Mouse (Mus musculus) kidney, adult 8-10 months (tissue): ENCODE results near the gene Zbtb22.
A peak's percentile ranks its signal among the peaks of the same experiment; 100 is the strongest.
"Not testable (repeated sequence)": the region's sequence is repeated elsewhere in the genome, so short reads cannot be mapped to it uniquely, and the experiment has no call there.

Experiments used
- DNase-seq, 2 experiments: peaks; one replicate each; pipeline ENCODE4 v3.0.0; 2022

Zbtb22 gene

DNA sequence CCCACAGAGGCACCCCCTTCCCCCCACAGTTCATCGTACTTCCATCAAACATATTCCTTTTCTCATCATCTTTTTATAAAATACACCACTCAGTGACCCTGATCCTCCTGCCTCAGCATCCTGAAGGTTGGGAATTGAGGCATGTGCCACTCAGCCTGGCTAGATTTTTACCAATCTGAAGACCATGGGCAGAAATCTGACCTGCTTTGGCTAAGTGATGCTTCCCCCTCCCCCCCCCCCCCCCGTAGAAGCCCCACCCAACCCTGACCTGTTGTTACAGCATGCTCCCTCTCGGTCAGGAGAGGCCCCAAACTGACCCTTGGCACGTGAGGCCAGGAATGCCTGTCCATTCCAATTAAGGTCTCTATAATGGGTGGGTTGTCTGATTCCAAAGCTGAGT lies 10.9 kb upstream of the Zbtb22 start, which contains the start of gene Platr17:
TSS of gene Platr17 (plus strand) at position 301 of the 400 bp plus-strand sequence.
- not testable (repeated sequence) for DNase-seq

DNA sequence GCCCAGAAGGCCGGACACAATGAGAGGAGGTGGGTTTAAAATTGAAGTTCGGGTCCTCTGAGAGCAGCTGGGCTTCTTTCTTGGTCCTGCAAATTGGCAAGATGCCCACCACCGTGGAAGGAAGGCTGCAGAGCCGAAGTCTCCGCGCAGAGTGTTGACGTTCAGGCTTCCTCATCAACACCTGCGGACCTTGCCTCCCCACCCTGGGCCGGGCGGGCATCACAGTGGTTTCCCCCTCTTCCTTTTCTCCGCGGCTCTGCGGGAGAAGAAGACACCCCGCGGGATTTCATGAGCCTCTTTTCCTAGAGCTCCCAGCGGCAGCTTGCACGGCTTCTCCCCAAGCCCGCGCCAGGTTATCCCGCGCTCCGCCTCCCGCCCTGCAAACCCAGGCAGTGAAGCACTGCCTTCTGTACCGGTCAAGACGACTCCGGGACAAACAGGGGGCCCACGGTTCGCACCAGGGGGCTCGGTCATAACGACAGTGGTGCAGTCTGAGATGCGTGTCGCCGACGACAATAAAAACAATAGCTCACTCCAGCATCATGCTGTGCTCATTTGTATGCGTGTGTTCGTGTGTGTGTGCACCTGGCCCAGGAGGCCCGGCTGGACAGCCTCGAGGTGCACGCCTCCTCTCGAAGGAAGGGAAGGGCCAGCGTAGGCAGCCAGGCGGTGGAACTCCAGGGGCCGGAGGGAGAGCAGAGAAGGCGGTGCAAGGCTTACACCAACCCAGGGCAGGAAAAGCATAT lies 7.2 kb upstream of the Zbtb22 start:
- peak in 1 of 2 experiments; percentile 49 for DNase-seq

DNA sequence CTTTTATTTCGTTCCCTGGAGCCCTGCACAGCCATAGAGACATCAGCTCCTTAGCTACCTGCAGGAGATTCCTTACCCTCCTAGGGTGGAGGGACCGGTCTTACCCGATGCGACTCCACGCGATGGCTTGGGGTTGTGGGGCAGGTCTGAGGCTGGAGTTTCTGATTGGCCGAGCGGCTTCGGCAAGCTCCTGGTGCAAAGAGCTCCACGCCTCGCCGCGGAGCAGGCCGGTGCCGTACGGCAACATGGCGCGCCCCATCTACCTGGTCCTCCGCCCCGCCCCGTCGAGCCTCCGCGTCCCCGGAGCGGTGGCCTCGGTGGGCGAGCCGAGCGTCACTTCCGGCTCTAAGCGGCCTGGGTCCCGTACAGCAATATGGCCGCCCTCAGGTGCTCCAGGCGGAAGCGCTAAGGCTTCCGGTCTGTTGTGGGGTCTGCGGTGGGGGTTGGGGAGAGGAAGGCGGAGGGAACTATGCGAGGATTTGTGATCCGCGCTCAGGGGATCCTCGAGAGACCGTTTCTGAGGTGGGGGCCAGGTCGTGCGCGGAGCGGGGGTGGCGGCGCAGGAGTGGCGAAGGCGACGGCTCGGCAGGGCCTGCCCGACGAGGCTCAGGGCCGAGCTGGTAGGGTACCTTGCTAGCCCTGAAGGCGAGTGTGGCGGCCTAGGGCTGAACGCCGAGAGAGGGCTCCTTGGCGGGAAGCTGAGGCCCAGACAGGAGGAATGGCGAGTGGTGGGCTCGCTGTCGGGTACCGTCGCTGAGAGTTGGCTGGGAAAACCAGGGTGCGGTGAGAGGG lies 6.4 kb upstream of the Zbtb22 start, which contains the start of gene Daxx:
TSS of gene Daxx (plus strand) at position 338 of the 792 bp plus-strand sequence.
- DNase-seq, result peak; percentile 99

DNA sequence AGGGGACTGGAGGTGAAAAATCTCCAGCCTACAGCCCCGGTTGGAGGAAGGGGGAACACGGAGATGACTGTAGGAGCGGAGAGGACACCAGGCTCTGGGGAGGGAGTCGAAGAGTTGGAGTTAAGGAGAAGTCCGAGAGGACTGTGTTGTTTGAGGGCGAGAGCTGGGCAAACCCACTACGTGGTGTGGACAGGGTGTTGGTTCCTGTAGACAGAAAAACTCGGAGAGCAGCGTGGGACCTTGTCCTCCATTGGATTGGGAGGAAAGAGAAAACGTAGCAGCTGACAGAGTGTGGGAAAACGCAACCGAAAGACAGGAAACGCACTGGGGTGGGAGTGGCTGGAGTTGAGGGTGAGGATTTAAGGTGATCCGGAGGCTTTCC lies 5.8 kb upstream of the Zbtb22 start:
- DNase-seq, result peak in 1 of 2 experiments; percentile 57

DNA sequence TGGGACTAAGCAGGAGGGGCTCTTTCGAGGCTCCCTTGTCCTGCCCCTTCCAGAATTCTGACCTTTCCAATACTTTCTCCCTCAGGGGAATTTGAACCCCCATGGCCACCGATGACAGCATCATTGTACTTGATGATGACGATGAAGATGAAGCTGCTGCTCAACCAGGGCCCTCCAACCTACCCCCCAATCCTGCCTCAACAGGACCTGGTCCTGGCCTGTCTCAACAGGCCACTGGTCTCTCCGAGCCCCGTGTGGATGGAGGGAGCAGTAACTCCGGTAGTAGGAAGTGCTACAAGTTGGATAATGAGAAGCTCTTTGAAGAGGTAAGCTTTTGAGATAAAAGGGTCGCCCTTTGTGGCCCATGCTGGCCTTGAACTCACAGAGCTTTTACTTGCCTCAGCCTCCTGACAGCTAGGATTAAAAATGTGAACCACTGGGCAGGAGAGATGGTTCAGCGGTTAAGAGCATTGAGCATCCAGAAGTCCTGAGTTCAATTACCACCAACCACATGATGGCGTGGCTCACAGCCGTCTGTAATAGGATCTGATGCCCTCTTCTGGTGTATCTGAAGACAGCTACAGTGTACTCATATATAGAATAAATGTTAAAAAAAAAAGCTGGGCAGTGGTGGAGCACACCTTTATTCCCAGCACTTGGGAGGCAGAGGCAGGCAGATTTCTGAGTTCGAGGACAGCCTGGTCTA lies 5.2 kb upstream of the Zbtb22 start:
- no peak for DNase-seq

DNA sequence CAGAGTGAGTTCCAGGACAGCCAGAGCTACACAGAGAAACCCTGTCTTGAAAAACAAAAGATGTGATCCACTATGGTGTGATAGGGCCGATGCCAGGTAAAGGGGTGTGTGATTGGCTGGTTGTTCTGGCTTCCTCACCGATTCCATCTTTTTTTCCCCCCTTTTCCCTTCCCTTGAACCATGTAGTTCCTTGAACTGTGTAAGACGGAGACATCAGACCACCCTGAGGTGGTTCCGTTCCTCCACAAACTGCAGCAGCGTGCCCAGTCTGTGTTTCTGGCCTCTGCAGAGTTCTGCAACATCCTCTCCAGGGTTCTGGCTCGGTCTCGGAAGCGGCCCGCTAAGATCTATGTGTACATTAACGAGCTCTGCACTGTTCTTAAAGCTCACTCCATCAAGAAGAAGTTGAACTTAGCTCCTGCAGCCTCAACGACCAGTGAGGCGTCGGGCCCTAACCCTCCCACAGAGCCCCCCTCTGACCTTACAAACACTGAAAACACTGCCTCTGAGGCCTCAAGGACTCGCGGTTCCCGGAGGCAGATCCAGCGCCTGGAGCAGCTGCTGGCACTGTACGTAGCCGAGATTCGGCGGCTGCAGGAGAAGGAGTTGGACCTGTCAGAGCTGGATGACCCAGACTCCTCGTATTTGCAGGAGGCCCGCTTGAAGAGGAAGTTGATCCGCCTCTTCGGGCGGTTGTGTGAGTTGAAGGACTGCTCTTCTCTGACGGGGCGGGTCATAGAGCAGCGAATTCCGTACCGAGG lies 4.5 kb upstream of the Zbtb22 start:
- DNase-seq, result no peak

DNA sequence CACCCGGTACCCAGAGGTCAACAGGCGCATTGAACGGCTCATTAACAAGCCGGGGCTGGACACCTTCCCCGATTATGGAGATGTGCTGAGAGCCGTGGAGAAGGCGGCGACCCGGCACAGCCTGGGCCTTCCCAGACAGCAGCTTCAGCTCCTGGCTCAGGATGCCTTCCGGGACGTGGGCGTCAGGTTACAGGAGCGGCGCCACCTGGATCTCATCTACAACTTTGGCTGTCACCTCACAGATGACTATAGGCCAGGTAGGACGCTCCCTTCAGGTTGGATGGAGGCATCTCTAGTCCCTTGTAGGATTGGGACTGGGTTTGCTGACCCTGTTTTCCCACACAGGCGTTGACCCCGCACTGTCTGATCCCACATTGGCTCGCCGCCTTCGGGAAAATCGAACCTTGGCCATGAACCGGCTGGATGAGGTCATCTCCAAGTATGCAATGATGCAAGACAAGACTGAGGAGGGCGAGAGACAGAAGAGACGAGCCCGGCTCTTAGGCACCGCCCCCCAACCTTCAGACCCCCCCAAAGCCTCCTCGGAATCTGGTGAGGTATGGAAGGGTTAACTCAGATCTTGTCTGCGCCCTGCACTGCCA lies 3.8 kb upstream of the Zbtb22 start:
- peak in 1 of 2 experiments; percentile 53 for DNase-seq

DNA sequence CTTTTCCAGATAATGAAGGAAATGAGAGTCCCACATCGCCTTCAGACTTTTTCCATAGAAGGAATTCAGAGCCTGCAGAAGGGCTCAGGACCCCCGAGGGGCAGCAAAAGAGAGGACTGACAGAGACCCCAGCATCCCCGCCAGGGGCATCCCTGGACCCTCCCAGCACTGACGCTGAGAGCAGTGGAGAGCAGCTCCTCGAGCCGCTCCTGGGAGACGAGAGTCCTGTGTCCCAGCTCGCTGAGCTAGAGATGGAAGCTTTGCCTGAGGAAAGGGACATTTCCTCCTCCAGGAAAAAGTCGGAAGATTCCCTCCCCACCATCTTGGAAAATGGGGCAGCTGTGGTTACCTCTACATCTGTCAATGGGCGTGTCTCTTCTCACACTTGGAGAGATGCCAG lies 2.4 kb upstream of the Zbtb22 start:
- no peak for DNase-seq

DNA sequence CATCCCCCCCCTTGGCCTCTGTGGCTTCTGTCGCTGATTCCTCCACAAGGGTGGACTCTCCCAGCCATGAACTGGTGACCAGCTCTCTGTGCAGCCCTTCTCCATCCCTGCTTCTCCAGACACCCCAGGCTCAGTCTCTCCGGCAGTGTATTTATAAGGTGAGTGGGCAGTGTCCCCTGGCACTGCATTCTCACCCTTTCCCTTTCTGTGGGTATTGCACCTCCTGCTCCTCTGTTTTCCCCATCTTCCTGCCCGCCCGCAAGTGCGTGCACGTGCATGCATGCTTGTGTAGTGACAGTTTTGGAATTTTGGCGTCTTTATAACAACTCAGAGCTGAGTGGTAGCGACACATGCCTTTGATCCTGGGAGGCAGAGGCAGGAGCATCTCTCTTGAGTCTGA lies 1.8 kb upstream of the Zbtb22 start:
- DNase-seq, result no peak

DNA sequence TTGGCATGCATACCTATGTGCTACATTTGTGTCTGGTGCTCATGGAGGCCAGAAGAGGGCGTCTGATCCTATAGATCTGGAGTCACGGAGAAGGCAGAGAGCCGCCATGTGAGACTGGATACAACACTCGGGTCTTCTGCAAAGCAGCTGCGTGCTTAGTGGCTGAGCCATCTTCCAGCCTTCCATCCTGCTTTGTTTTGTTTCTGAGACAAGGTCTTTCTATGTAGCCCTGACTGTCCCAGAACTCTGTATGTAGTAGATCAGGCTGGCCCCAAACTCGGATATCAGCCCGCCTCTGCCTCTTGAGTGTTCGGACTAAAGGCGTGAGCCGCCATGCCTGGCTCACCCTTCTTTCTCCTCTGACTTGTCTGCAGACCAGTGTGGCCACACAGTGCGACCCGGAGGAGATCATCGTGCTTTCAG lies 724 bp upstream of the Zbtb22 start:
- DNase-seq, result no peak

DNA sequence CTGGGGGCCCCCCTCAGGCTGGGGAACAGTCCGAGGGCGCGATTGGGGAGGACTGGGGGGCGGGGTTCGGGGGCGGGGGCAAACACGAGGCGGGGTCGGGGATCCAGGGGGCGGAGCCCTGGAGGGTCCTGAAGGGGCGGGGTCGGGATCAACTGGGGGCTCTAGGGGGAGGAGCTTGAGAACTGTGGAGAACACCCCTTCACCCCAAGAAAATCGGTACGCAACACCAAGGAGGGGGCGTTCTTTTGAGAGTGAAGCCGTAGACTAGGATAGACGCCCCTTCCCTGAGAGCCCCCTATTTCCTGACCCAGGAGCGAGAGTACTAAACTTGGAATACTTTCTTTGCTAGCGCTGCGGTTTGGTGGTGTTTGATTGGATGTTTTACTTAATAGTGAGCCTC lies 590 bp downstream of the Zbtb22 start:
- no peak for DNase-seq

DNA sequence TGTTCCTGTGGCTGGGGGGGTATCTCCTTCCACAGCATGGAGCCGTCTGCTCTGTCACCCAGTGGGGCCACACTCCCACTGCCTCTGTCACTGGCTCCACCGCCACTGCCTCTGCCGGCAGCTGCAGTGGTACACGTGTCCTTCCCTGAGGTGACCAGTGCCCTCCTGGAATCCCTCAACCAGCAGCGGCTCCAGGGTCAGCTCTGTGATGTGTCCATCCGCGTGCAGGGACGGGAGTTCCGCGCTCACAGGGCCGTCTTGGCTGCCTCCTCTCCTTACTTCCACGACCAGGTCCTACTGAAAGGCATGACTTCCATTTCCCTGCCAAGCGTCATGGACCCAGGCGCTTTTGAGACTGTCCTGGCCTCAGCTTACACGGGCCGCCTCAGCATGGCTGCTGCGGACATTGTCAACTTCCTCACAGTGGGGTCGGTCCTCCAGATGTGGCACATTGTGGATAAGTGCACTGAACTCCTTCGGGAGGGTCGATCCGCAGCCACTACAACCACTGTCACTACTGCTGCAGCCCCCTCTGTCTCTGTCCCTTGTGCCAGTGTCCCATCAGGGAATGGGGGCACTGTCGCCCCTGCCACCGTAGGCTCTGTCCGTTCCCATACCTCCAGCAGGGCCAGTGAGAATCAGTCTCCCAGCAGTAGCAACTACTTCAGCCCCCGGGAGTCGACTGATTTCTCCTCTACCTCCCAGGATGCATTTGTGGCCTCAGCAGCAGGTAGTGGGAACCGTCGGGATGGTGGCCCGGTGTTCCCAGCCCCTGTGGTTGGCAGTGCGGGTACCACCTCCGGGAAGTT lies 1.3 kb downstream of the Zbtb22 start:
- no peak for DNase-seq

DNA sequence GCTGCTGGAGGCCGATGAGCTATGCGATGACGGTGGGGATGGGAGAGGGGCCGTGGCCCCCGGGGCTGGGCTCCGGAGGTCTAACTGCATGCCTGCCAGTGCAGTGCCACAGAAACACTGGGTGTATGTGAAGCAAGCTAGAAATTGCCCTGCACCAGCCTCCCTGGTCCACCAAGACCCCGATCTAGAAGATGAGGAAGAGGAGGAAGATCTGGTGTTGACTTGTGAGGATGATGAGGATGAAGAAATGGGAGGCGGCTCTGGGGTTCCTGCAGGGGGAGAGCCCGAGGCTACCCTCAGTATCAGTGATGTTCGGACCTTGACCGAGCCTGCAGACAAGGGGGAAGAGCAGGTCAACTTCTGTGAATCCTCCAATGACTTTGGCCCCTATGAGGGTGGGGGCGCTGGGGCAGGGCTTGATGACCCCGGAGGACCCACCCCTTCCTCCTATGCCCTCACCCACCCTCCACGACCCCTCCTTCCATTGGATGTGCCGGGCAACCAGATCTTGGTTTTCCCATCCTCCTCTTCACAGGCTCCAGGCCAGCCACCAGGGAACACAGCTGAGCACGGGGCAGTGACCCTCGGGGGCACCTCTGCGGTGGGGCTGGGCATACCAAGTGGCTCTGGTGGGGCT lies 2.1 kb downstream of the Zbtb22 start:
- no peak for DNase-seq

DNA sequence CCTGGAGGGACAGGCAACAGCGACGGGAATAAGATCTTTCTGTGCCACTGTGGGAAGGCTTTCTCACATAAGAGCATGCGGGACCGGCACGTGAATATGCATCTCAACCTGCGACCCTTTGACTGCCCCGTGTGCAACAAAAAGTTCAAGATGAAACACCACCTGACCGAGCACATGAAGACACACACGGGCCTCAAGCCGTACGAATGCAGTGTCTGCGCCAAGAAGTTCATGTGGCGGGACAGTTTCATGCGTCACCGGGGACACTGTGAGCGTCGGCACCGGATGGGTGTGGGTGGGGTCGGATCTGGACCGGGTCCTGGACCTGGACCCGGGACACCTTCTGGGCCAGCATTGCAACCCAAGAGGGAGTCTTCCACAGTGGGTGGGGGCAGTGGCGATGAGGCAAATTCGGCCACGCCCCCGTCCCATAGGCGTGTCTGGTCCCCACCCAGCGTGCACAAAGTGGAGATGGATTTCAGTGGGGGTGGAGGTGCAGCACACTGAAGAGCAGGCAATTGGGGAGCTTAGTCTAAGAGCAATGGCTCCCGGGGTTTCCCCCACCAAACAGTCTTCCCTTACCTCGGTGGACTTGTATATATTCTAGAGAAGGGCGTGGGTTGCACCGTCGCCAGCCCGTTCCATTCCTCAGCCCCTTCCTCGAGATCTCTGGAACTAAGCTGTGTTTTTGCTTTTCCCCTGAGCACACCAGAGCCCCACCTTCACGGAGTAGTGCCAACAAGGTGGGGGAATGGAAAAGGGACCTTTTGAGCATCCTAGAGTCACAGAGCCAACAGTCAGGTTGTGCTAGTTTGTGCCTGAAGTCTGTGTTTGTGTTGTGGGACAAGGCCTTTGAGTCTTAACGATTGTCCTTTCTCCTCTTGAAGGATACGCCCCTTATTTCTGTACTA lies 2.8 kb downstream of the Zbtb22 start:
- peak in 1 of 2 experiments; percentile 38 for DNase-seq

DNA sequence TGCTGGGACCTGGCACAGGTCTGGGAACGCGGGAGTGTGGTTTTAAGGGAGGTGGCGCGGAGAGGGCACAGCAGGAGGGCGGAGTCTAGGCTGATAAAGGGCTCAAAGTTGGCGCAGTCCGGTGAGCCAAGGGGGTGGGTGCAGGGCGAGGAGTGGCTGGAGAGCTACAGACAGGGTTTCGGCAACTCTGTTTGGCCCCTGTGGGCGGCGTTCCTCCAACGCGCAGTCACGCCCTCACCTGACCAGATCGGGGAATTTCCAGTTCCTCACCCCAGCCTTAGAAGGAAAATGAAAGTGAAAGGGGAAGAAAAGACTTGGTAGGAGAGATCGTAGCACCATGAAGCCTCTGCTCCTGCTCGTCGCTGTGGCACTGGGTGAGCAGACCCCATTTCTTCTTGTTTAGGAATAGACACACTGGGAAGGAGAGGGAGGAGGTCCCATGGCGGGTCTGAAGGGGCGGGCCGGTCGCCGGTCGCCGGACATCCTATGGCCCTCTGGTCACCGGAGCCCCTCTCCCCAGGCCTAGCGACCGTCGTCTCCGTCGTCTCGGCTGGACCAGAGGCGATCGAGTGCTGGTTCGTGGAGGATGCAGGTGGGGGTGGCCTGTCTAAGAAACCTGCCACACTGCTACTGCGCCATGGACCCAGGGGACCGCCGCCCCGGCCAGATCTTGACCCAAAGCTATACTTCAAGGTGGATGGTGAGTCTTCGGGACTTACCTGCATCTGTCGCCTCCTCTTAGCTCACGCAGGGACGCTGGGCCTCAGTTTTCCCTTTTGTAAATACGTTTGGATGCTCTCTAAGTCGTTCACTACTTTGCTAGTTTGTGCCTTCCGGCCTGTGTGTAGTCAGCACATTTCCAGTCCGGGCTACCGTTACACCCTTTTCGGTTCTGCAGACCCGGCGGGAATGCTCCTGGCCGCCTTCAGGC lies 3.9 kb downstream of the Zbtb22 start:
- peak; percentile 90 to 92 for DNase-seq

DNA sequence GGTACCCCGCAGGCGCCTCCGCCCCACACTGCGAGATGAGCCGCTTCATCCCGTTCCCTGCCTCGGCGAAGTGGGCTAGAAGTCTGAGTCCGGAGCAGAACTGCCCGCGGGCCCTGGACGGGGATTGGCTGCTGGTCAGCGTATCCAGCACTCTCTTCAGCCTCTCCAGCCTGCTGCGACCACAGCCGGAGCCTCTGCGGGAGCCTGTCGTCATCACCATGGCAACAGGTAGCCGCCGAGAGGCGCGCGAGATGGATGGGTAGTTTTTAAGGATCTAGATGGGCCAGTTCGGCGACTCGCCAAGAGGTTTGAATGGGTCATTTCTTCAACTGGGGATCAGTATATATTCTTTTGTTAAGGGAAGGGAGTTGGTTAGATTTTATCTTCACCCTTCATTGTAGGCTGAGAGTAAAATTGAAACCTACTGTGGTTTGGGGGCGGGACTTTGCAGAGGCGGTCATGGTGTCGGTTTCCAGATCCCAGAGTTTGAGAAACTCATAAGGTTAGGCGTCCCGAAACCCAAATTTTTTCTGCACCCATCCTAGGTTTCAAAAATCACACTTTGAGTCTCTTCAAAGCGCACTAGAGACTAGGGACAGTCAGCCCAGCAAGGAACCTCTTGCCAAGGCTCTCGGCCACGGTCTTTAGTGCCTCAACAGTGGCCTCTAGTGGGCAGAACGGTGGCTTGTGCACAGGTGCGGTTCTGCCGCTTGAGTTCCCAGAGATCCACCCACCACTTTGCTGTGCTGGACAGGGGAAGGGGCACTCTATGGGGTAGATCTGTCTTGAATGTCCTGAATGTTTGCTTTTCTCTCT lies 4.8 kb downstream of the Zbtb22 start:
- peak; percentile 77 to 92 for DNase-seq

DNA sequence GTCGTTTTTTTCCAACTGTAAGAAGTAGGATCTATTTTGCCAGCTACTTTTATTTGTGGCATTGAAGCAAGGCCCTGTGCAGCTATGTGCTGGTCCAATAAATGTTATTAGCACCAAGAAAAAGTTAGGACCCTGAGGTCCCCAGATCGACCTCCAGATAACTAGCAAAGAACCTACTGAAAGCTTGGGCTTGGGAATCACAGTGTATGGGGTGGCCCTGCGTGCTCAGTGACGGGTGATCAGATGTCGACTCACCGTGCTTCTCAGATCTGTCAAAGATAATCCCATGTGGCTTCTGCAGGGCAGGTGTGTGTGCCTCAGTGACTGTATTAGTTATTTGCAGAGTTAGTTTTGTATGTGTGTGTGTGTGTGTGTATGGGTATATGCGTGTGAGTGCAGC lies 5.7 kb downstream of the Zbtb22 start:
- no peak for DNase-seq
